Mouse (Mus musculus) embryonic fibroblast, embryonic 13.5 days (primary cell): Measurements from ENCODE around the gene Rac1.

Source experiments
- CTCF ChIP-seq: IDR thresholded peaks from 2 replicates; pipeline ENCODE4 v1.5.1; 2011; ENCODE audit warnings: mild to moderate bottlenecking, control low read depth, low read length, moderate library complexity, borderline replicate concordance; ENCODE audit not compliant: insufficient read depth
- POLR2A ChIP-seq: IDR thresholded peaks from 2 replicates; pipeline ENCODE4 v1.6.1; 2011; ENCODE audit warnings: low read depth, mild to moderate bottlenecking, control low read depth, low read length, moderate library complexity

GRCm38 (mm10) chr5:143561009-143561408 is 33.2 kb upstream of the Rac1 start:
- TF ChIP-seq CTCF = no peak
- no peak for TF ChIP-seq POLR2A
